In the genomic region with DNA sequence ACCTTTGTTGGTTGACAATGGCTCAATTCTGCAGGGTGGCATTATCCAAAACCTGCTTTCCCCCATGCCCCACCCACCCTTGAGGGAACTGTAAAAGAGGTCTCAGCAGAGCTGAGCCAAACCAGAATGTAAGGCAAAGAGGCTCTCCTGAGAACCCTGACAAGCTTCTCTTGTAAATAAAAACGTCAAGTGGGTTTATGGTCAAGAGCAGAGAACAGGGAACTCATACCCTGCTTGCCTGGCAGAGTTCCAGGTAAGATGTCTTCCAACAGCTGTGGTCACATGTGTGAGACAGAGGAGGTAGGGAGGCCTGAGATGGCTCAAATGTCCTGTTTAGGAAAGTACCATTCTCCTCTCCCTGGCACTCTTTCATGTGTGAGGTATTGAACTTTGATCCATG, we compare ENCODE assay signal across 30 mouse cellular contexts. TPM values are rescaled to one million over a fixed set of nuclear protein-coding genes. Genes with fewer than 3 reads are reported as not detected.
DNase-seq lines count a peak whose midpoint lies in the region; TF ChIP-seq lines count a peak whose summit lies in the region.
"Had no signal": no experiment of that assay in that cellular context is flagged by ENCODE, and none has a peak within 500 bp of the region (broad histone marks: within the 10 kb centered on the region; RNA-seq: fewer than 3 reads in every experiment).

No protein-coding gene starts in this region.

- no peak for TF ChIP-seq POLR2A in lung, adult 2 months (IDR thresholded peaks at IDR 0.05; ENCODE audit: borderline replicate concordance, extremely low read depth, low read depth, low read length)

- no peak for TF ChIP-seq CTCF in lung, adult 2 months (IDR thresholded peaks at IDR 0.05; ENCODE audit: insufficient read depth, low read length)

- peaks cover 2% of the 10 kb centered on the region; the same call in 1 of the 2 replicates for H3K4me1 ChIP-seq in lung, adult 2 months (ENCODE audit: control insufficient read depth, insufficient read depth, low read length)
- H3K4me1 ChIP-seq: hindbrain, embryonic 12.5 days; intestine, embryonic 15.5 days; midbrain, embryonic 15.5 days; neural tube, embryonic 15.5 days had no signal

- H3K4me3 ChIP-seq in lung, adult 2 months (replicated peaks; ENCODE audit: extremely low read depth, low read depth, low read length), result no peak overlapping the region
- H3K4me3 ChIP-seq: forebrain, embryonic 10.5 days; gastrocnemius, adult 2 months; hindbrain, embryonic 12.5 days; intestine, embryonic 15.5 days; midbrain, embryonic 15.5 days; neural tube, embryonic 15.5 days had no signal

- 43% methylated on average over 1 of the region's 1 CpGs for WGBS in lung, adult 2 months

- peak; percentile 29 to 52 for DNase-seq in lung, adult 18-20 months
- DNase-seq in lung, postnatal 4 days, result no peak
- DNase-seq in lung, adult 2 months, result peak; percentile 14
- peak; percentile 38 for DNase-seq in lung, postnatal 10 days
- no peak for DNase-seq in adrenal gland, postnatal 10 days
- no peak for DNase-seq in layer of hippocampus, adult 11-12 months (ENCODE audit: low spot score)
- no peak for DNase-seq in cerebellum, adult 9-11 months
- DNase-seq: adrenal gland, adult 8-10 months; cerebellum, adult 11 months; cerebellum, postnatal 14 days; gastrocnemius, adult 2 months; gastrocnemius, postnatal 36 days; heart, adult 18-20 months; heart, postnatal 36 days; kidney, adult 8-10 months; kidney, postnatal 4 days; layer of hippocampus, postnatal 36 days; left cerebral cortex, postnatal 4 days; liver; right cerebral cortex, postnatal 4 days; thymus, adult 18-20 months; thymus, postnatal 25 days had no signal

RNA-seq across cellular contexts. Expression of a gene that starts 22.5 kb away (rescaled TPM):
- 20.2 and 25.2 TPM in 2 replicates for polyA plus RNA-seq in lung, adult 2 months (2012; rRNA removed)
- under 1 TPM; 0.45 to 0.87 TPM for total RNA-seq in adrenal gland, postnatal 10 days (2021)
- total RNA-seq: gastrocnemius, adult 2 months; gastrocnemius, postnatal 36 days had no signal
- polyA plus RNA-seq: CD4-positive, CD25-positive, alpha-beta regulatory T cell, adult 4 months; kidney, postnatal 0 days; spleen, adult 2 months had no signal

Comparison
In these comparisons a context has a peak if more than half of its experiments do, and no peak if none do; other contexts are left out.
1. DNase-seq: peak in lung, adult 18-20 months (2 of 2), lung, adult 2 months (single experiment) and lung, postnatal 10 days (single experiment); none in lung, postnatal 4 days (0 of 2), adrenal gland, postnatal 10 days (single experiment), layer of hippocampus, adult 11-12 months (single experiment) and cerebellum, adult 9-11 months (single experiment).